Mouse (Mus musculus) CH12.LX (cell line): ENCODE data around the gene Caln1. TPM values are rescaled to one million over a fixed set of nuclear protein-coding genes. Genes with fewer than 3 reads are reported as not detected.

Experiments
- DNase-seq: peaks from one replicate; pipeline ENCODE4 v3.0.0-alpha.2; 2013; ENCODE audit errors: extremely low read depth
- H3K27ac ChIP-seq: 2 replicates; pipeline ENCODE4 v1.5.1; 2012; ENCODE audit warnings: low read depth, mild to moderate bottlenecking, control low read depth, moderate library complexity; ENCODE audit not compliant: insufficient read depth
- H3K27me3 ChIP-seq: replicated peaks from 2 replicates; pipeline ENCODE3; 2012; ENCODE audit warnings: inconsistent platforms
- H3K36me3 ChIP-seq, 2 experiments: replicated peaks in 1 of 2; 2 replicates each; pipeline versions ENCODE3 to v1.6.1; 2012; ENCODE audit warnings: inconsistent platforms in 1 of 2, low read length in 1 of 2, mild to moderate bottlenecking in 1 of 2, mixed read lengths in 1 of 2, moderate library complexity in 1 of 2; ENCODE audit not compliant: control insufficient read depth in 1 of 2, insufficient read depth in 1 of 2
- H3K4me1 ChIP-seq, 2 experiments: 2 replicates each; pipeline ENCODE4 v1.6.1; 2012; ENCODE audit warnings: inconsistent platforms in 1 of 2, moderate library complexity in 1 of 2; ENCODE audit not compliant: insufficient read depth in 2 of 2, control insufficient read depth in 1 of 2
- H3K4me2 ChIP-seq: 2 replicates; pipeline ENCODE4 v1.6.1; 2012; ENCODE audit warnings: low read depth, mild to moderate bottlenecking, control low read depth; ENCODE audit not compliant: poor library complexity, insufficient read depth, severe bottlenecking
- H3K4me3 ChIP-seq, 3 experiments: fragments of 150-350 bp in 1 of 3; sonication (generic) in 1 of 3; replicated peaks in 1 of 3; 2 replicates each; pipeline versions ENCODE3 to v1.5.1; 2011 to 2012; ENCODE audit warnings: low read depth in 2 of 3, low read length in 2 of 3, mild to moderate bottlenecking in 2 of 3, moderate library complexity in 2 of 3, control low read depth in 1 of 3, improper control_type of control experiment in 1 of 3, inconsistent platforms in 1 of 3, mixed read lengths in 1 of 3; ENCODE audit not compliant: poor library complexity in 1 of 3
- H3K79me2 ChIP-seq: replicated peaks from 2 replicates; pipeline ENCODE4 v1.6.1; 2012; ENCODE audit warnings: mild to moderate bottlenecking, moderate library complexity; ENCODE audit not compliant: control insufficient read depth, poor library complexity, insufficient read depth, severe bottlenecking; ENCODE audit errors: extremely low read depth
- H3K9ac ChIP-seq: 2 replicates; pipeline ENCODE4 v1.6.1; 2012; ENCODE audit warnings: low read depth, mild to moderate bottlenecking, control low read depth, moderate library complexity; ENCODE audit not compliant: insufficient read depth
- H3K9me3 ChIP-seq: replicated peaks from 2 replicates; pipeline ENCODE3; 2012; ENCODE audit warnings: low read length, inconsistent platforms, mixed read lengths
- BHLHE40 ChIP-seq: IDR thresholded peaks from 2 replicates; pipeline ENCODE4 v1.6.1; 2011; ENCODE audit warnings: mild to moderate bottlenecking, low read depth, low read length, improper control_type of control experiment
- CHD1 ChIP-seq: IDR thresholded peaks from 2 replicates; pipeline ENCODE4 v1.6.1; 2012; ENCODE audit warnings: low read depth, low read length, improper control_type of control experiment, inconsistent platforms
- E2F4 ChIP-seq: IDR thresholded peaks from 2 replicates; pipeline ENCODE4 v1.6.1; 2011; ENCODE audit warnings: low read depth, low read length, improper control_type of control experiment; ENCODE audit not compliant: insufficient replicate concordance
- ELF1 ChIP-seq: IDR thresholded peaks from 2 replicates; pipeline ENCODE4 v1.6.1; 2014; ENCODE audit warnings: low read depth, mild to moderate bottlenecking, inconsistent platforms, low read length, improper control_type of control experiment
- EP300 ChIP-seq: IDR thresholded peaks from 2 replicates; pipeline ENCODE4 v1.6.1; 2011; ENCODE audit warnings: low read length, improper control_type of control experiment
- HCFC1 ChIP-seq: IDR thresholded peaks from 2 replicates; pipeline ENCODE4 v1.6.1; 2012; ENCODE audit warnings: low read depth, mild to moderate bottlenecking, inconsistent platforms, low read length, improper control_type of control experiment
- JUND ChIP-seq: conservative IDR thresholded peaks from 2 replicates; pipeline ENCODE4 v1.6.1; 2011; ENCODE audit warnings: low read depth, low read length, improper control_type of control experiment
- KAT2A ChIP-seq: IDR thresholded peaks from 2 replicates; pipeline ENCODE4 v1.6.1; 2012; ENCODE audit warnings: low read length, improper control_type of control experiment, inconsistent platforms; ENCODE audit not compliant: insufficient replicate concordance
- MAZ ChIP-seq: IDR thresholded peaks from 2 replicates; pipeline ENCODE4 v1.6.1; 2012; ENCODE audit warnings: low read depth, mild to moderate bottlenecking, inconsistent platforms, low read length, improper control_type of control experiment, moderate library complexity
- MYC ChIP-seq: IDR thresholded peaks from 2 replicates; pipeline ENCODE4 v1.6.1; 2011; ENCODE audit warnings: low read depth, mild to moderate bottlenecking, improper control_type of control experiment, low read length
- NRF1 ChIP-seq: IDR thresholded peaks from 2 replicates; pipeline ENCODE4 v1.6.1; 2014; ENCODE audit warnings: low read depth, mild to moderate bottlenecking, inconsistent platforms, low read length, improper control_type of control experiment, moderate library complexity
- PAX5 ChIP-seq: IDR thresholded peaks from 2 replicates; pipeline ENCODE4 v1.6.1; 2012; ENCODE audit warnings: low read length, inconsistent platforms, mixed read lengths
- POLR2AphosphoS2 ChIP-seq: IDR thresholded peaks from 2 replicates; pipeline ENCODE4 v1.6.1; 2011; ENCODE audit warnings: low read depth, low read length, improper control_type of control experiment
- RAD21 ChIP-seq: IDR thresholded peaks from 2 replicates; pipeline ENCODE4 v1.6.1; 2011; ENCODE audit warnings: low read depth, mild to moderate bottlenecking, low read length, improper control_type of control experiment, moderate library complexity
- SMC3 ChIP-seq: IDR thresholded peaks from 2 replicates; pipeline ENCODE4 v1.6.1; 2011; ENCODE audit warnings: low read depth, low read length, improper control_type of control experiment
- TCF12 ChIP-seq: IDR thresholded peaks from 2 replicates; pipeline ENCODE4 v1.6.1; 2014; ENCODE audit warnings: low read depth, mild to moderate bottlenecking, inconsistent platforms, low read length, improper control_type of control experiment
- UBTF ChIP-seq: IDR thresholded peaks from 2 replicates; pipeline ENCODE4 v1.6.1; 2012; ENCODE audit warnings: low read depth, mild to moderate bottlenecking, inconsistent platforms, low read length, improper control_type of control experiment, moderate library complexity
- USF1 ChIP-seq: IDR thresholded peaks from 2 replicates; pipeline ENCODE4 v1.6.1; 2014; ENCODE audit warnings: low read depth, mild to moderate bottlenecking, inconsistent platforms, low read length, improper control_type of control experiment
- USF2 ChIP-seq: conservative IDR thresholded peaks from 2 replicates; pipeline ENCODE4 v1.6.1; 2011; ENCODE audit warnings: low read depth, low read length, improper control_type of control experiment
- ZC3H11A ChIP-seq: IDR thresholded peaks from 2 replicates; pipeline ENCODE4 v1.6.1; 2012; ENCODE audit warnings: low read depth, mild to moderate bottlenecking, inconsistent platforms, low read length, improper control_type of control experiment
- ZMIZ1 ChIP-seq: IDR thresholded peaks from 2 replicates; pipeline ENCODE4 v1.6.1; 2012; ENCODE audit warnings: low read depth, mild to moderate bottlenecking, inconsistent platforms, low read length, improper control_type of control experiment
- dilution Hi-C: fragments of 300-500 bp; cut with MboI; formaldehyde crosslinking; loops from 2 replicates; pipeline ENCODE4 v1.14.3; 2020; ENCODE audit warnings: low sequenced_read_pairs; ENCODE audit not compliant: extremely low pct_unique_long_range_greater_than_20kb, extremely low pct_ligation_motif_present
- in situ Hi-C: fragments of 300-500 bp; cut with MboI; formaldehyde crosslinking; loops from 3 replicates; pipeline ENCODE4 v1.14.3; 2019; ENCODE audit warnings: low sequenced_read_pairs, low pct_ligation_motif_present, low pct_unique_long_range_greater_than_20kb, mixed read lengths
- polyA plus RNA-seq: library from polyadenylated mRNA; unstranded; fragments of >175 nt; gene quantifications from 2 replicates; pipeline ENCODE4 v1.2.1, GENCODE M21; 2012; ENCODE audit warnings: low read depth; ENCODE audit not compliant: insufficient read length
- total RNA-seq, 2 experiments: library from RNA; depleted of rRNA; stranded (reverse); fragments of 300-350 nt in 1 of 2; fragments of >200 nt in 1 of 2; gene quantifications; 2 replicates each; pipeline ENCODE4 v1.2.3; 2012 to 2014

The Caln1 gene
- total and polyA plus RNA-seq, 3 experiments: under 0.01 TPM; not detected in 2

DNA sequence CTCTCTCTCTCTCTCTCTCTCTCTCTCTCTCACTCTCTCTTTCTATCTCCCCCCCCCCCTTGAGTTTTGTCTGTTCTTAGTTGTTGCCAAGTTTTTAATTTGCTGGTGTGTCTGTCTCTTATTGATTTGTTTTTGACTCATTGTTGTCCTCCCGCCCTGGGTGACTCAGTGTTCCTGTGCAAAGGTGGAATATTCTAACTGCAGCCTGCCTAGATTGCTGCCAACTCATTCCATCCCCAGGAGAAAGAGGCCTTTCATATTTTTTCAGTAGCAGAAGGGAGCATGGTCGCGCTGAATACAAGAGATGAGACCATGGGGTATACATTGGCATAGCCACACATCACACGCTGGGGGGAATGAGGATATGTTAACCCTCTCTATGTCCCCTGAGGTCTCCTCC lies 335.6 kb downstream of the Caln1 start:
- TF ChIP-seq MAZ (no peak), ELF1 (no peak), ZMIZ1 (no peak), USF2 (no peak), UBTF (no peak), ZC3H11A (no peak), SMC3 (no peak)
- in situ Hi-C loops: no loop called here

DNA sequence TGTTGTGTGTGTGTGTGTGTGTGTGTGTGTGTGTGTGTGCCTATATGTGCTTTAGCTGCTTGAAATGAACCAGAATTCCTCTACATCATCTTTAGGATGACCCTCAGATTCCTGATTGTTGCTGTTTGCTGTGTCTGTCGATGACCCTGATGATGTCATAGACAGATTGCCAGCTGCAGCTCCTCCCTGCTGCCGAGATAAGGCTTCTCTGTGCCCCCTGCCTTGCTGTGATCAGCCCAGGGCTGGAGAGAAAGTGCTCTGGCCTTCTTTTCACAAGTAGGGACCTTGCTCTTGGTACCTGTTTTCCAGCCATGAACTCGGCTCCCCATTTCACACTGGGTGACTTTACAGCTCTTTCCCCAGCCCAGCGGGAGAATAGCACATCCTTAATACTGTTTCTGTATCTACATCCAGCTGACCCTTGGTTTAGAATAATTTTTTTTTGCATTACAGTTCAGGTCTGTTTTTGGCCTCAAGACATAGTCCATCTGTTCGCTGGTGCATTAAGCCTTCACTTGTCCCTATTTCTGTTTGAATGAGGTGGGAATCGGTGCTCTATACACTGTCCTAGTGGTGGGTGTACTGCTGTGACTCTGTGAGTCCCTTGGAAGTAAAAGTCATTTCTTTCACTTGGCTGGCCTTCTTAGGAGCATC lies 337.1 kb downstream of the Caln1 start:
- in situ Hi-C loops: no loop called here
- no peaks in the 10 kb centered on the region for H3K4me1 ChIP-seq
- no peaks in the 10 kb centered on the region for H3K36me3 ChIP-seq
- peaks cover 60% of the 10 kb centered on the region for H3K9me3 ChIP-seq
- H3K27ac ChIP-seq: no peak overlapping the region
- DNase-seq: no peak
- no peak for TF ChIP-seq UBTF
- no peak for TF ChIP-seq EP300
- TF ChIP-seq MYC: no peak
- TF ChIP-seq E2F4: no peak
- no peak for TF ChIP-seq KAT2A
- TF ChIP-seq NRF1: no peak
- no peak for TF ChIP-seq MAZ
- no peak for TF ChIP-seq JUND
- TF ChIP-seq ELF1: no peak
- TF ChIP-seq ZMIZ1: no peak
- TF ChIP-seq USF1: no peak
- no peak for TF ChIP-seq RAD21
- no peak for TF ChIP-seq HCFC1
- no peak for TF ChIP-seq BHLHE40
- TF ChIP-seq CHD1: no peak
- no peak for TF ChIP-seq POLR2AphosphoS2
- TF ChIP-seq TCF12: no peak
- TF ChIP-seq PAX5: no peak
- no peak overlapping the region for H3K4me2 ChIP-seq
- no peak overlapping the region for H3K4me3 ChIP-seq
- H3K9ac ChIP-seq: no peak overlapping the region
- dilution Hi-C loops: no loop called here
- H3K79me2 ChIP-seq: no peaks in the 10 kb centered on the region
- H3K27me3 ChIP-seq: no peaks in the 10 kb centered on the region

More for the DNA sequence above, 335.6 kb downstream of the Caln1 start:
- Histone ChIP-seq H3K9ac (no peak overlapping the region), H3K36me3 (no peaks in the 10 kb centered on the region), H3K9me3 (peaks cover 52% of the 10 kb centered on the region), H3K27ac (no peak overlapping the region), H3K79me2 (no peaks in the 10 kb centered on the region), H3K4me2 (no peak overlapping the region), H3K27me3 (no peaks in the 10 kb centered on the region), H3K4me3 (no peak overlapping the region), H3K4me1 (no peaks in the 10 kb centered on the region)
- dilution Hi-C loops: no loop called here
- DNase-seq: no peak
